Mouse (Mus musculus) spleen, adult 2 months (tissue): ENCODE data around the gene Robo2.

Experiments used
- CTCF ChIP-seq: fragments of 200-500 bp; IDR thresholded peaks from 2 replicates; pipeline ENCODE4 v1.5.1; 2011; ENCODE audit warnings: mild to moderate bottlenecking, inconsistent platforms; ENCODE audit not compliant: insufficient read depth, insufficient read length, insufficient replicate concordance; ENCODE audit errors: extremely low read depth
- POLR2A ChIP-seq: fragments of 200-500 bp; IDR thresholded peaks from 2 replicates; pipeline ENCODE4 v1.6.1; 2011; ENCODE audit warnings: low read depth, low read length, inconsistent platforms

- no peak for TF ChIP-seq POLR2A
- no peak for TF ChIP-seq CTCF
These were observed 349.7 kb downstream of the Robo2 start for GRCm38 (mm10) chr16:74061951-74062350.
